Mouse (Mus musculus) E14TG2a.4 (cell line): Measurements from ENCODE around the gene Gucy1b1.

Experiments used
- CTCF ChIP-seq: conservative IDR thresholded peaks from 2 replicates; pipeline ENCODE4 v1.5.1; 2014; ENCODE audit warnings: low read length
- POU5F1 ChIP-seq: IDR thresholded peaks from 2 replicates; pipeline ENCODE4 v1.6.1; 2014; ENCODE audit warnings: low read length, borderline replicate concordance

GRCm38 (mm10) chr3:82112439-82112838 lies 38.0 kb upstream of the Gucy1b1 start:
- TF ChIP-seq CTCF (no peak), POU5F1 (no peak)
